Mouse (Mus musculus): ENCODE measurements around the gene Pitx2. TPM values are rescaled to one million over a fixed set of nuclear protein-coding genes. Genes with fewer than 3 reads are reported as not detected.

Pitx2 gene
- total RNA-seq, 2 experiments from 2014 or later: not detected

- intact Hi-C loops (cut with DNase I): loop anchor here (10.0 kb wide), 1 partner anchor 1196 kb away; no protein-coding TSS in a partner anchor
- DNase-seq (ENCODE audit: low spot score in 2 of 2): no peak
These were observed 1.5 kb downstream of the Pitx2 start for GRCm38 (mm10) chr3:129201156-129201555.

DNA sequence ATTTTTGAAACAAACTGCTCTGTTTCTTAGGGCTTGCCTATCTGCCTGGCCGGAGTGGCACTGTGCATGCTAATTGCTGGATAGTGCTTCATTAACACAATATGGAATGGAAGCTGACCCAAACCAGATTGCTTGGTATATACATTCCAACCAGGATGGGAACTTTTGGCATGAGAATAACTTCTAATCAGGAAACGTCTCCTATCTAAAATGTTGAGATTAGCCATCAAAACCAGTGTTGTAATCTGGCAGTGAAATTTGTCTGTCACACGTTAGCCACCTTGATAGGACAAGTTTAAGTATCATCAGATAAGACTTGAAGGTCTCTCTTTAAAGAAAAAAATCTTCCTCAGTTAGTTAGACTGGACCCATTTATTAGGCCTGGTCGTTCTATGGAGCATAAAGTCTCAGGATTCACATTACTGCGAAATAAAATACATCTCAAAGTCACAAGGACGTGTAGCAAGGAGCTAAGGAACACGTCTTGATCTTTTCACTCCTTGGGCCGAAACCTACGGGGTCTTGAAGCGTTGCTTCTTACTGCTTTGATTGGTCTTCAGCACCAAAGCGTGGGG, 2.1 kb downstream of the Pitx2 start:
- DNase-seq (ENCODE audit: low spot score in 2 of 2): no peak
- intact Hi-C loops (cut with DNase I): loop anchor here (10.0 kb wide), 1 partner anchor 1197 kb away; no protein-coding TSS in a partner anchor

GRCm38 (mm10) chr3:129202871-129203740, 3.4 kb downstream of the Pitx2 start:
- intact Hi-C loops (cut with DNase I): loop anchor here (10.0 kb wide), 1 partner anchor 1198 kb away; no protein-coding TSS in a partner anchor
- DNase-seq (ENCODE audit: low spot score in 2 of 2): no peak

DNA sequence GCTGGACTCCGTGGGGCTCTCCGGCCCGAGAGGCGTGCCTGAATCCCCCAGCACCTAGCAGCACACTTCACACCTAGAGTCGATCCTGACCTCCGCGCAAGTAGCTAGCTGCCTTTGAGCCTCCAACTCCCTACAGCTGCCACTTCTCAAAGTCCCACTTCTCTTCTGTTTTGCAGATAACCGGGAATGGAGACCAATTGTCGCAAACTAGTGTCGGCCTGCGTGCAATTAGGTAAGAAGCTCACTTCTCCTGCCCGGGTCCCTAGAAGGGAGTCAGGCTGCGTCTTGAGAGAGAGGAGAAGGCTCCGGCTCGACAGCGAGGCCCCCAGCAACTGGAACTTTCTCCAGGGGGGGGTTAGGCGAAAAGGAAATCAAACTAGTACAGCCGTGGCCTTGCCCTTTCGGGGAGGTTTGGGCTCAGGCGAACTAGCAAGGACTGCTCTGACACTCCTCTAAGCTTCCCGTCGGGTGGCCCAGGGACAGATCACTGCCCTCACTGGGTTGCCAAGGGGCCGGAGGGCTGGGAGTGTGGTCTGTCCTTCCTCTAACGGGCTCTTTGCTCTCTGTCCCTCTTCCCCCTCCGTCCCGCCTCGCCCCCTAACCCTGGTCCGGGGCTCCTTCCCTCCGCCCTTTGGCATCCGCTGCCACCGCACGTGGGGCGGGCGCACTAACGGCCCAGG, 4.2 kb downstream of the Pitx2 start:
- intact Hi-C loops (cut with DNase I): loop anchor here (1.0 to 10.0 kb wide), 2 partner anchors 856 to 1199 kb away; no protein-coding TSS in a partner anchor
- DNase-seq (ENCODE audit: low spot score in 2 of 2): no peak

- intact Hi-C loops (cut with DNase I): loop anchor here (1.0 to 10.0 kb wide), 3 partner anchors 856 to 1903 kb away; no protein-coding TSS in a partner anchor
- peak; percentile 73 to 76 for DNase-seq (ENCODE audit: low spot score in 2 of 2)
These were observed 5.0 kb downstream of the Pitx2 start for GRCm38 (mm10) chr3:129204441-129205313.

DNA sequence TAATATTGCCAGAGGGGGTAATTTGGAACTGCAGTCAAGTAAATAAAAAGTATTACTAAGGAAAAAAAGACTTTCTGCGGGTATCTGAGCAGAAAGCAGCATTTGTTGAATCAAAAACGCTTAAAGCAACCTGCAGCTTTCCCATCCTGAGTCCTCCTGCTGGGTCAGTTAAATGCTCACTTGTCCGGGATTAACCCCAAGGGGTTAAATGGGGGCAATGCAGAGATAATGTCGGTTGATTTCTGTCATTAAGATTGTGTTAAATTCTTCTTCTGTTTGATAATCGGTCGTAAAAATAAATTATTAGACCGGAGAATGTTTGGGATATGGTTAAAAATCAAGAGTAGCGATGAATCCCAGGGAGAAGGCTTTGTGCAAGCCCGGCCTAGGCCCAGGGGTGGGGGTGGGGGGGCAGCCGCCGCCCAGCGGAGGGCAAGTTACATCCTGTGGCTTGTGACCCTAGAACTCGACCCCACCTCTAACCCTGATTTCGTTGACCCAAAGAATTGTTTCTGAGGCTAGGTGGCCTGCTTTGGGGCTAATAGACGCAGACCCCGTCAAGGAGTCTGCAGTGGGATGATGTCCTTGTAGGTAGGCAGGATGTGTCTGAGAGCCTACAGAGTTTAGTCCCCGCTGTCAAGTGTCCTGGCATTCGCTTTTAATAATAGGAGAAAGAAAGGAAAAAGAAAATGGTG, 6.0 kb downstream of the Pitx2 start:
- DNase-seq (ENCODE audit: low spot score in 2 of 2): no peak
- intact Hi-C loops (cut with DNase I): loop anchor here (5.0 to 10.0 kb wide), 2 partner anchors 1201 to 1902 kb away; no protein-coding TSS in a partner anchor

DNA sequence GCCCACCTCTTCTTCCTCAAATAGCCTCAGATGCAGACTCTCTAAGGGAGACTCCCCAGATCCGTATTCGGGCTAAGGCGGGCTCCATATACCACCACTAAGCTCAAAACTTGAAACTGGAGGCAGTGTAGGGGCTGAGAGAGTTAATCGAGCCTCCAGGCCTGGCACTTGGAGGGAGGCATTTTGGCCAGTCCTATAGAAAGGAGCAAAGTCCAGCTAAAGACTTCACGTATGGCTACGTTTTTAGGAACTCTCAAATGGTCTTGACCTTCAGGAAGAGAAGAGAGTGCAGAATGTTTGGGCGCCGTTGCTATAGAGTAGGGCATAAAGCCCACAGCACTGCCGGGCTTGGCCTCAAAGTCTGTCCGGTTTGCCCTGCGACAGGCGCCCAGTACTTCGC, 7.1 kb downstream of the Pitx2 start:
- intact Hi-C loops (cut with DNase I): loop anchor here (5.0 to 10.0 kb wide), 2 partner anchors 1202 to 1901 kb away; no protein-coding TSS in a partner anchor
- no peak for DNase-seq (ENCODE audit: low spot score in 2 of 2)

DNA sequence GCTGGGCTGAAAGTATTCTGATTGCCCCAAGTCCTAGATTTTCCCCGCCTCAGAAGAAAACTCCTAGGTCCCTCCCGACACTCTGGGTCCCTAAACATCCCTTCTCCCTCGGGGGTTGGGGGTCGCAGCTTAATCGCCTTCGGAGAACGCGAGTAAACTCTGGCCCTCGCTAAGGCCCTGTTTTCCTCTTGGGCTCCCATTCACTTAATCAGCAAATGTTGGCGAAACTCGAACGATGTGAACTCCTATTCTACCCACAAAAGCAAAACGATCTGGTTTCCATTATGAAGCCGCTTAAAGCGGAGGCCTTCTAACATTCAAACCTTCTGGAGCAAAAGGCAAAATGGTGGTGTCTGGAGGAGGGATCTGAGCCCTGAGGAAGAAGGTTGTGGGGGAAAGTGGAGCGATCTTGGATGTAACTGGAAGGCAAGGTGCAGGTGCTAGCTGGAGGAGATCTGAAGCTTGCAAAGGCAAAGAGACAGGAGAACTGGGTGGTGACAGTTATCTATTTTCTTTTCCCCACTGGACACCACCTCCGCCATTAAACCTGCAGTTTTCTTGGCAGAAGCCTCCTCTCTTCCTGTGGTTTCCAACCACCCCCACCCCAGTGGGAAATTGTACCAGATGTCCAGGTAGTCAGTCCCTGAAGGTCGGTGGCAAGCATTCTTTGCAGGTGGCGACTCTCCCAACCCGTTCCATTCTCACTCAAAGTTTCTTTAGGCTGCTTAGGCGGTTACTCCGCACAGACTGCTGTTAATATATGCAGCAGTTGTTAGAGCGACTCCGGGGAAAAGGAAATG, 7.8 kb downstream of the Pitx2 start:
- DNase-seq (ENCODE audit: low spot score in 2 of 2): no peak
- intact Hi-C loops (cut with DNase I): loop anchor here (5.0 to 10.0 kb wide), 2 partner anchors 1203 to 1900 kb away; no protein-coding TSS in a partner anchor

GRCm38 (mm10) chr3:129208031-129208380, 8.3 kb downstream of the Pitx2 start:
- DNase-seq (ENCODE audit: low spot score in 2 of 2): no peak
- intact Hi-C loops (cut with DNase I): loop anchor here (5.0 to 10.0 kb wide), 2 partner anchors 1203 to 1899 kb away; no protein-coding TSS in a partner anchor

GRCm38 (mm10) chr3:129208421-129208820, 8.7 kb downstream of the Pitx2 start:
- intact Hi-C loops (cut with DNase I): loop anchor here (5.0 to 10.0 kb wide), 2 partner anchors 1204 to 1899 kb away; no protein-coding TSS in a partner anchor
- no peak for DNase-seq (ENCODE audit: low spot score in 2 of 2)

- intact Hi-C loops (cut with DNase I): loop anchor here (5.0 to 10.0 kb wide), 2 partner anchors 1204 to 1898 kb away; no protein-coding TSS in a partner anchor
- no peak for DNase-seq (ENCODE audit: low spot score in 2 of 2)
These were observed 9.6 kb downstream of the Pitx2 start for GRCm38 (mm10) chr3:129209266-129209665.

DNA sequence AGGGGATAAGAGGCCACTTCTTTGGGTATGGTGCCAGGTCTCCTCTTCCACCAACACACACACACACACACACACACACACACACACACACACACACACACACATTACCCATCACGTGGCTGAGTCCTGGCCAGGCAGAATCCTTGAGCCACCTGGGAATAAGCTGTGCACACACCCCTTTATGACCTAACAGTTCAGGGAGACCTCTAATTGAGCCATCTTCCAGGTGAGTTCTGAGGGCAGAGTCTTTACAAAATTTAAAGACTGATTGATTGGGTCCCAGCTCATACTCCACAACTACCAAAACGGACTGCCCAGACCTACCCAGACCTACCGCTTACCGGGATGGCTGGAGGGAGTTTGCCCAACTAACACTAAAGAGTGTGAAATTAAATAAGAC, 10.1 kb downstream of the Pitx2 start:
- intact Hi-C loops (cut with DNase I): loop anchor here (5.0 to 10.0 kb wide), 2 partner anchors 1205 to 1898 kb away; no protein-coding TSS in a partner anchor
- no peak for DNase-seq (ENCODE audit: low spot score in 2 of 2)

DNA sequence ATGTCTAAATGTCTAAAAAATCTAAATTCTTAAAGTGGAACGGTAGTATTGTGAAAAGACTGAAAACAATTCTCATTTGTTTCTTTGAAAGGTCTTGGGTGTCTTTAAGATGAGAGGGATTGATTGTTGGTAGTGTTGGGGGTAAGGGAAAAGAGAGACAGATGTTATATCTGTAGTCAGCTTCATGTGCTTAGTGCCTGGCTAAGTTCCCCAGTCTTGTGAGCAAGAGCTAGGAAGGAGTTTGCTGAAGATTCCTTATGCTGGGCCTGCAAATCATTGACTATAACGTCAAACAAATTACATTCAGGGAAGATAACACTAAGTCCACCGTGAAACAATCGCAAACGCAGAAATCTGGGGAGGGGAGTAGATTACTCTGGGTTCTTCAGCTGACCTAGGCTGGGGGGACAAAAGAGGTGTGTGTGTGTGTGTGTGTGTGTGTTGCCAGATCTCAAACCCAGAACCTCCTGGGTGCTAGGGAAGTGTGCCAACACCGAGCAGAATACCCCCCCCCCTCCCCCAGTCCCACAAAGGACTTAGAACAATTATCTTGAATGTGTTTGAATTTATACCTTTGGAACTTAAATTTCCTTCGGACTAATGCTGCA, 12.5 kb downstream of the Pitx2 start:
- no peak for DNase-seq (ENCODE audit: low spot score in 2 of 2)
- intact Hi-C loops (cut with DNase I): no loop called here

DNA sequence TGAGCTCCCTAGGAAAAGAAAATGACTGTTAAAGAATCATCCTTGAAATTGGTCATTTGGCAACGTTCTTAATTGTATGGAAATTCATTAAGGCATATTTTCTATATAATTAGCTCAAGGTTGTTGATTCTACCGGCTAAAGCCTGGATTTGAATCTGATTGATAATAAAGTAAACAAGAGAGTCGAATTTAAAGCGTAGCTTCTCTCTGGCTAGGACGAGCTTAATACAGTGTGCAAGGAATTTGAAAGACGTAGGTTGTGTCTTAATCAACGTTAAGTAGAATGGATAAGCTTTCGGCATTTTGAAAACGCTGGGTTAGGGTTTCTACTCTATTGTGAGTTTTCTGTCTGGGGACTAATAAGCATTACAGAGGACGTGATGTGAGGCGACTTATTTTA, 13.1 kb downstream of the Pitx2 start:
- intact Hi-C loops (cut with DNase I): no loop called here
- no peak for DNase-seq (ENCODE audit: low spot score in 2 of 2)

DNA sequence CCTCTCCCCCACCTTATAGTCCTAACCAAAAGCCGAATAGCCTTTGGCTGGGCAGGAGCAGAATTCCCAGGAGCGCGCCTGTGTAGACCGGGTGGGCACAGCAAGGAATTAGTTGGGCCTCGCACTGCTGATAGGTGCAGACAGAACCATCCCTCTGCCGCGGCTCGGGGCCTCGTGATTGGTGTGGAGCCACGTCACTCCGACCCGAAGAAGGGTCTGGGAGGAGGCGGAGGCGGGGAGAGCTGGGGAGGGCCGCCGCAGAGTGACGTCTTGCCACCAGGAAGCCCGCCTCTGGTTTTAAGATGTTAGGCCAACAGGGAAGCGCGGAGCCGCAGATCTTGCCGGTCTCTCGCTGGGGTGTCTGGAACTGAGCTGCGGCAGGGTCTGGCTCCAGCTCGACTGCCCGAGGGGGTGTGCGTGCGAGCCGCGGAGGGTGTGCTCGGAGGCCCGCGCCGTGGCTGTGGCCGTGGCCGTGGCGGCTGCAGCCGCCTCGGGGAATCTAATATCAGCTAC, 14.0 kb downstream of the Pitx2 start:
- intact Hi-C loops (cut with DNase I): no loop called here
- peak in 1 of 2 experiments; percentile 30 for DNase-seq (ENCODE audit: low spot score in 2 of 2)

GRCm38 (mm10) chr3:129214146-129214665, 14.5 kb downstream of the Pitx2 start:
- no peak for DNase-seq (ENCODE audit: low spot score in 2 of 2)
- intact Hi-C loops (cut with DNase I): no loop called here

All from left cerebral cortex, postnatal 36 days (tissue).